Mouse (Mus musculus): Measurements from ENCODE around the gene Srr.

The Srr gene

DNA sequence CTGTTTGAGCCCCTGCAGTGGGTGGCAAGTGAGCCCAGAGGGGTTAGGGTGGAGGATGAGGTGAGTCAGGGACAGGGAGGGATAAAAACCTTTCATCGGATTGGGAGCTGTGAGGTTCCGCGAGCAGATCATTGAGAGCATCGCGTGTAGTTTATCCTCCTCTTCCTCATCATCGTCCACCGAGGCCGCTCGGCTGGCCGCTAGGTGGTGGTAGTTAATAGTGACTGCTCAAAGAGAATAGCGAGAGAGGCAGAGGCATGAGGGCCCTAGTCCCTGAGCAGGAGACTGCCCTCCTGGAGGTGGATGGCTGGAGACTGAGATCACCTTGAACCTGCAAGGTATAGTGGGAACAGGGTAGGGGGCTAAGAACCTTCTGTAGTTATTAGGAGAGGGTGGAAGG, 62.3 kb downstream of the Srr start:
- DNase-seq (ENCODE audit: low spot score in 2 of 2) = no peak

DNA sequence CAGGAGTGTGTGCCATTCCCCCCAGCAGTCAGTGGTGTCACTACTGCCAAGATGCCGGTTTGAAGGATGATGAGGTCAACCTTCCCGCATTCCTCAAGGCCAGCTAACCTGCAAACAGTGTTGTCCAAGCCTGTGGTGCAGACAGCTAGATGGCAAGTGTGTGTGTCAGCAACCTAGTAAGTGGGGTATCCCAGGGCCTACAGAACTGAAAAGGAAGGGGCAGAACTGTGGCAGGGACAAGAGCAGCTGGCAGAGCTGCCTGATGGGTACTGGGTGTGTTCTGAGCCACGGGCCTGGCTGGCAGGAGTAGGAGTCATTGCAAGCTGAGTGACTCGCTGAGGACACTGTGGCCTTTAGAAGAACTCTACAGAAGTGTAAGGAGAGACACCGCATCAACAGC, 63.6 kb downstream of the Srr start:
- no peak for DNase-seq (ENCODE audit: low spot score in 2 of 2)

DNA sequence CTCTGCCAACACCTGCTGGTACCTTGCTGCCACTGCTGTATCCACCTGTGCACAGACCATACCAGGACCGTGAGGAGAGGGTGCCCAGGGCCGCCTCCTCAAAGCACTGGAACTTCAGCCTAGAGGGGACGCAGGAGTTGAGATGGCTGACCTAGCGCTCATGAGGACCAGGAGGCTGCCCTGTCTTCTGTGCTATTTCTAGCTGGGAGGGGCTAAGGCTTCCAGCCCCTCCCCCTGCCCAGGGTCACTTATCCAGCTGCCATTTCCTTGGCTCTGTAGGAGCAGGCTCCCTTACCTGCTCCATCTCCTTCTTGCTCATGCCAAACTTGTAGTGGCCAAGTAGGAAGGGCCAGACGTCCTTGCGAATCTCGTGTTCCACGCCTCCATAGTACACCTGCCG, 68.0 kb downstream of the Srr start:
- DNase-seq (ENCODE audit: low spot score in 2 of 2) = no peak
